Mouse (Mus musculus): ENCODE data around the gene Ak5. TPM values are rescaled to one million over a fixed set of nuclear protein-coding genes. Genes with fewer than 3 reads are reported as not detected.
A peak's percentile ranks its signal among the peaks of the same experiment; 100 is the strongest.

Ak5 gene
- polyA plus RNA-seq, 1 experiment from 2014 or later: 3.7 TPM

GRCm38 (mm10) chr3:152492241-152492640, 175.9 kb downstream of the Ak5 start:
- Histone ChIP-seq H3K4me2 (replicated peaks; ENCODE audit: low read depth, low read length) (no peak overlapping the region), H3K4me1 (ENCODE audit: insufficient read depth, low read length) (peaks cover 5% of the 10 kb centered on the region; the same call in 1 of the 2 replicates), H3K36me3 (ENCODE audit: insufficient read depth, low read length) (no peaks in the 10 kb centered on the region), H3K9ac (replicated peaks; ENCODE audit: low read length) (no peak overlapping the region), H3K4me3 (ENCODE audit: low read length) (no peak overlapping the region), H3K9me3 (ENCODE audit: low read length) (no peaks in the 10 kb centered on the region), H3K27ac (ENCODE audit: low read length) (no peak overlapping the region), H3K27me3 (ENCODE audit: insufficient read depth, low read length) (no peaks in the 10 kb centered on the region)
- ATAC-seq (ENCODE audit: low FRiP score, low TSS enrichment): no peak
- WGBS: 65% methylated on average over 6 of the region's 6 CpGs

GRCm38 (mm10) chr3:152490423-152490822, 177.7 kb downstream of the Ak5 start:
- 0 out of 2 replicates have a peak, but pooled peaks cover 4% of the 10 kb centered on the region for H3K9me3 ChIP-seq (ENCODE audit: low read length)
- WGBS: 88% methylated on average over 5 of the region's 5 CpGs
- no peaks in the 10 kb centered on the region for H3K27me3 ChIP-seq (ENCODE audit: insufficient read depth, low read length)
- no peak overlapping the region for H3K9ac ChIP-seq (replicated peaks; ENCODE audit: low read length)
- peaks cover 5% of the 10 kb centered on the region; the same call in 1 of the 2 replicates for H3K4me1 ChIP-seq (ENCODE audit: insufficient read depth, low read length)
- H3K27ac ChIP-seq (ENCODE audit: low read length): no peak overlapping the region
- H3K36me3 ChIP-seq (ENCODE audit: insufficient read depth, low read length): no peaks in the 10 kb centered on the region
- no peak overlapping the region for H3K4me2 ChIP-seq (replicated peaks; ENCODE audit: low read depth, low read length)
- no peak for ATAC-seq (ENCODE audit: low FRiP score, low TSS enrichment)
- H3K4me3 ChIP-seq (ENCODE audit: low read length): no peak overlapping the region

GRCm38 (mm10) chr3:152488964-152489363, 179.2 kb downstream of the Ak5 start:
- H3K36me3 ChIP-seq (ENCODE audit: insufficient read depth, low read length): no peaks in the 10 kb centered on the region
- no peak overlapping the region for H3K9ac ChIP-seq (replicated peaks; ENCODE audit: low read length)
- 0 out of 2 replicates have a peak, but pooled peaks cover 4% of the 10 kb centered on the region for H3K9me3 ChIP-seq (ENCODE audit: low read length)
- 84% methylated on average over 4 of the region's 4 CpGs for WGBS
- no peak for ATAC-seq (ENCODE audit: low FRiP score, low TSS enrichment)
- no peak overlapping the region for H3K27ac ChIP-seq (ENCODE audit: low read length)
- H3K4me3 ChIP-seq (ENCODE audit: low read length): no peak overlapping the region
- peaks cover 7% of the 10 kb centered on the region for H3K4me1 ChIP-seq (ENCODE audit: insufficient read depth, low read length)
- H3K27me3 ChIP-seq (ENCODE audit: insufficient read depth, low read length): no peaks in the 10 kb centered on the region
- no peak overlapping the region for H3K4me2 ChIP-seq (replicated peaks; ENCODE audit: low read depth, low read length)

- peak overlapping the region; percentile 73; the same call in 1 of the 2 replicates for H3K27ac ChIP-seq (ENCODE audit: low read length)
- H3K9me3 ChIP-seq (ENCODE audit: low read length): 0 out of 2 replicates have a peak, but pooled peaks cover 4% of the 10 kb centered on the region
- no peaks in the 10 kb centered on the region for H3K36me3 ChIP-seq (ENCODE audit: insufficient read depth, low read length)
- H3K4me1 ChIP-seq (ENCODE audit: insufficient read depth, low read length): peaks cover 18% of the 10 kb centered on the region
- H3K27me3 ChIP-seq (ENCODE audit: insufficient read depth, low read length): no peaks in the 10 kb centered on the region
- H3K4me2 ChIP-seq (replicated peaks; ENCODE audit: low read depth, low read length): no peak overlapping the region
- H3K9ac ChIP-seq (replicated peaks; ENCODE audit: low read length): no peak overlapping the region
- 34% methylated on average over 6 of the region's 6 CpGs for WGBS
- no peak overlapping the region for H3K4me3 ChIP-seq (ENCODE audit: low read length)
- ATAC-seq (ENCODE audit: low FRiP score, low TSS enrichment): 0 out of 2 replicates have a peak, but pooled peaks have one; percentile 8
These were observed 184.0 kb downstream of the Ak5 start for GRCm38 (mm10) chr3:152484206-152484605.

GRCm38 (mm10) chr3:152483800-152484199, 184.4 kb downstream of the Ak5 start:
- peaks cover 19% of the 10 kb centered on the region for H3K4me1 ChIP-seq (ENCODE audit: insufficient read depth, low read length)
- 41% methylated on average over 7 of the region's 7 CpGs for WGBS
- H3K9me3 ChIP-seq (ENCODE audit: low read length): 0 out of 2 replicates have a peak, but pooled peaks cover 4% of the 10 kb centered on the region
- no peaks in the 10 kb centered on the region for H3K27me3 ChIP-seq (ENCODE audit: insufficient read depth, low read length)
- peak overlapping the region; percentile 73 for H3K27ac ChIP-seq (ENCODE audit: low read length)
- no peak overlapping the region for H3K4me2 ChIP-seq (replicated peaks; ENCODE audit: low read depth, low read length)
- 0 out of 2 replicates have a peak overlapping the region, but pooled peaks have one; percentile 22 for H3K9ac ChIP-seq (replicated peaks; ENCODE audit: low read length)
- no peaks in the 10 kb centered on the region for H3K36me3 ChIP-seq (ENCODE audit: insufficient read depth, low read length)
- no peak for ATAC-seq (ENCODE audit: low FRiP score, low TSS enrichment)
- H3K4me3 ChIP-seq (ENCODE audit: low read length): no peak overlapping the region

- H3K27me3 ChIP-seq (ENCODE audit: insufficient read depth, low read length): no peaks in the 10 kb centered on the region
- no peaks in the 10 kb centered on the region for H3K36me3 ChIP-seq (ENCODE audit: insufficient read depth, low read length)
- no peak overlapping the region for H3K4me2 ChIP-seq (replicated peaks; ENCODE audit: low read depth, low read length)
- 0 out of 2 replicates have a peak, but pooled peaks cover 4% of the 10 kb centered on the region for H3K9me3 ChIP-seq (ENCODE audit: low read length)
- no peak overlapping the region for H3K9ac ChIP-seq (replicated peaks; ENCODE audit: low read length)
- no peak for ATAC-seq (ENCODE audit: low FRiP score, low TSS enrichment)
- WGBS: 67% methylated on average over 8 of the region's 8 CpGs
- no peak overlapping the region for H3K4me3 ChIP-seq (ENCODE audit: low read length)
- H3K27ac ChIP-seq (ENCODE audit: low read length): no peak overlapping the region
- peaks cover 28% of the 10 kb centered on the region for H3K4me1 ChIP-seq (ENCODE audit: insufficient read depth, low read length)
These were observed 186.0 kb downstream of the Ak5 start for GRCm38 (mm10) chr3:152482182-152482581.

GRCm38 (mm10) chr3:152480336-152480735, 187.8 kb downstream of the Ak5 start:
- WGBS: 92% methylated on average over 6 of the region's 6 CpGs
- H3K4me1 ChIP-seq (ENCODE audit: insufficient read depth, low read length): peaks cover 28% of the 10 kb centered on the region

GRCm38 (mm10) chr3:152478599-152479435, 189.3 kb downstream of the Ak5 start:
- Histone ChIP-seq H3K4me2 (replicated peaks; ENCODE audit: low read depth, low read length) (peak overlapping the region; percentile 80), H3K27ac (ENCODE audit: low read length) (peak overlapping the region; percentile 61)

More at GRCm38 (mm10) chr3:152480336-152480735, 187.8 kb downstream of the Ak5 start:
- Histone ChIP-seq H3K27me3 (ENCODE audit: insufficient read depth, low read length) (no peaks in the 10 kb centered on the region), H3K27ac (ENCODE audit: low read length) (no peak overlapping the region), H3K9ac (replicated peaks; ENCODE audit: low read length) (no peak overlapping the region), H3K36me3 (ENCODE audit: insufficient read depth, low read length) (no peaks in the 10 kb centered on the region), H3K9me3 (ENCODE audit: low read length) (no peaks in the 10 kb centered on the region), H3K4me3 (ENCODE audit: low read length) (no peak overlapping the region), H3K4me2 (replicated peaks; ENCODE audit: low read depth, low read length) (no peak overlapping the region)
- no peak for ATAC-seq (ENCODE audit: low FRiP score, low TSS enrichment)

GRCm38 (mm10) chr3:152477796-152478527, 190.2 kb downstream of the Ak5 start:
- no peaks in the 10 kb centered on the region for H3K36me3 ChIP-seq (ENCODE audit: insufficient read depth, low read length)
- H3K4me1 ChIP-seq (ENCODE audit: insufficient read depth, low read length): peaks cover 16% of the 10 kb centered on the region

More at GRCm38 (mm10) chr3:152478599-152479435, 189.3 kb downstream of the Ak5 start:
- H3K9ac ChIP-seq (replicated peaks; ENCODE audit: low read length): peak overlapping the region; percentile 60
- peak overlapping the region; percentile 49 for H3K4me3 ChIP-seq (ENCODE audit: low read length)
- WGBS: 4% methylated on average over 11 of the region's 16 CpGs
- H3K4me1 ChIP-seq (ENCODE audit: insufficient read depth, low read length): peaks cover 19% of the 10 kb centered on the region
- no peaks in the 10 kb centered on the region for H3K9me3 ChIP-seq (ENCODE audit: low read length)
- peak; percentile 76 for ATAC-seq (ENCODE audit: low FRiP score, low TSS enrichment)
- no peaks in the 10 kb centered on the region for H3K27me3 ChIP-seq (ENCODE audit: insufficient read depth, low read length)
- no peaks in the 10 kb centered on the region for H3K36me3 ChIP-seq (ENCODE audit: insufficient read depth, low read length)

More at GRCm38 (mm10) chr3:152477796-152478527, 190.2 kb downstream of the Ak5 start:
- Histone ChIP-seq H3K9ac (replicated peaks; ENCODE audit: low read length) (peak overlapping the region; percentile 60), H3K27me3 (ENCODE audit: insufficient read depth, low read length) (no peaks in the 10 kb centered on the region), H3K4me2 (replicated peaks; ENCODE audit: low read depth, low read length) (peak overlapping the region; percentile 80), H3K27ac (ENCODE audit: low read length) (peak overlapping the region; percentile 61), H3K4me3 (ENCODE audit: low read length) (peak overlapping the region; percentile 49), H3K9me3 (ENCODE audit: low read length) (no peaks in the 10 kb centered on the region)
- WGBS: 2% methylated on average over 23 of the region's 23 CpGs
- ATAC-seq (ENCODE audit: low FRiP score, low TSS enrichment): peak; percentile 78
